Mouse (Mus musculus): ENCODE measurements around the gene Pvalb. TPM values are rescaled to one million over a fixed set of nuclear protein-coding genes. Genes with fewer than 3 reads are reported as not detected.

The Pvalb gene
- polyA plus RNA-seq, 1 experiment from 2014 or later: 3.0 TPM

DNA sequence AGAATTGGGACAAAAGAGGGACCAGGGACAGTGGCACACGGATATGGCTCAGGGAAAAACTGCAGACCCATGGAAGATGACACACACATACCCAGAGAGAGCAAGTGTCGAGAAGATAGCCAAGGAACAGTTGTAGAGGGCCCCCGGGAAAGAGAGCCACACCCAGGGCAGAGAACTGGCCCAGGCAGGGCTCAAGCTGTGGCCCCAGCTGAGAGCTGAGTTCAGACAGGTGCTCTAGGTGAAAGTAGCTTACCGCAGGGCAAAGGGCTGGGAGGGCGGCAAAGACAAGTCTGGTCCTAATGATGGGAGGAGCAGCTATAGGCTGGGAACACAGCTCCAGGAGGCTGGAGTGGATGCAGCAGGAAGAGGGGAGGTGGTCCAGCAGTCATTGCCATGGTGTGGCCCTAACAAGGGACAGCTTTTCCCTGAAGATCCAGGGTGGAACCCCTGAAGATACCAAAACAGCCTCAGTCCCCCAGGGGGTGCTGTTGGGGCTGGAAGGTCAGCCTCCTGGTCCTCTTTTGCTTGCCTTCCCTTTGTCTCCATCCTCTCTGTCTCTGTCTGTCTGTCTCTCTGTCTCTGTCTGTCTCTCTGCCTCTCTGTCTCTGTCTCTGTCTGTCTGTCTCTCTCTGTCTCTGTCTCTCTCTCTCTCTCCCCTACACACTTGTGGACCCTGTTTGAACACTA, 28.8 kb upstream of the Pvalb start:
- Histone ChIP-seq H3K4me1 (peaks cover 3% of the 10 kb centered on the region; the same call in 1 of the 2 replicates), H3K36me3 (replicated peaks) (no peaks in the 10 kb centered on the region), H3K4me2 (no peak overlapping the region), H3K9me3 (no peaks in the 10 kb centered on the region), H3K27ac (no peak overlapping the region), H3K27me3 (replicated peaks) (peaks cover 8% of the 10 kb centered on the region), H3K4me3 (no peak overlapping the region), H3K9ac (no peak overlapping the region)
- ATAC-seq (replicated peaks): no peak
- WGBS: 82% methylated on average over 5 of the region's 5 CpGs

GRCm38 (mm10) chr15:78231346-78232331, 25.4 kb upstream of the Pvalb start:
- Histone ChIP-seq H3K9ac (no peak overlapping the region), H3K36me3 (replicated peaks) (no peaks in the 10 kb centered on the region), H3K4me3 (no peak overlapping the region), H3K4me1 (peaks cover 3% of the 10 kb centered on the region; the same call in 1 of the 2 replicates), H3K4me2 (peak overlapping the region; percentile 8; the same call in 1 of the 2 replicates), H3K27me3 (replicated peaks) (peaks cover 8% of the 10 kb centered on the region), H3K9me3 (no peaks in the 10 kb centered on the region), H3K27ac (no peak overlapping the region)
- 25% methylated on average over 13 of the region's 13 CpGs for WGBS
- no peak for ATAC-seq (replicated peaks)

- Histone ChIP-seq H3K27me3 (replicated peaks) (no peaks in the 10 kb centered on the region), H3K4me1 (peaks cover 3% of the 10 kb centered on the region; the same call in 1 of the 2 replicates), H3K4me3 (no peak overlapping the region), H3K27ac (no peak overlapping the region), H3K9ac (no peak overlapping the region), H3K4me2 (no peak overlapping the region), H3K9me3 (no peaks in the 10 kb centered on the region), H3K36me3 (replicated peaks) (no peaks in the 10 kb centered on the region)
- 86% methylated on average over 12 of the region's 12 CpGs for WGBS
- no peak for ATAC-seq (replicated peaks)
Measured at GRCm38 (mm10) chr15:78227816-78228215, 21.6 kb upstream of the Pvalb start.

DNA sequence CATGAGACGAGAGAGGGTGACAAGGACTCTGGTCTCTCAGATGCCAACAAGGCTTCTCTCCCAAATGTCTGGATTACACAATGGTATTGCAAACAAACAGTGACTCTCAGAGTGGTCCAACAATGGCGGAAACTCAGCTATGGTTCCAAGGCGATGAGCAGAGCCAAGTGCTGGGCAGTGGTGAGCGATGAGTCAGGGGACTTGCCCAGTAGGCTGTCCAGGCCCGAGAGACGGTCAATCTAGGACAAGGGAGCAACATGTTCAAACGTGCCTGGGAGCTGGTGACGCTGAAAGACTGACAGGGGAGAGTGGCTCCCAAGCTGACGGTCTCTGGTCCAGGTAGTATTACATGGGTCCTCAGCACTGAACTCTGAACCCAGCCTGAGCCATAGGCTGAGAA, 9.1 kb upstream of the Pvalb start:
- WGBS: 87% methylated on average over 9 of the region's 9 CpGs
- H3K27ac ChIP-seq: no peak overlapping the region
- no peaks in the 10 kb centered on the region for H3K36me3 ChIP-seq (replicated peaks)
- ATAC-seq (replicated peaks): no peak
- H3K4me2 ChIP-seq: no peak overlapping the region
- no peak overlapping the region for H3K4me3 ChIP-seq
- no peaks in the 10 kb centered on the region for H3K4me1 ChIP-seq
- no peak overlapping the region for H3K9ac ChIP-seq
- no peaks in the 10 kb centered on the region for H3K27me3 ChIP-seq (replicated peaks)
- H3K9me3 ChIP-seq: no peaks in the 10 kb centered on the region

GRCm38 (mm10) chr15:78211367-78211766, 5.2 kb upstream of the Pvalb start:
- no peak overlapping the region for H3K27ac ChIP-seq
- H3K4me3 ChIP-seq: no peak overlapping the region
- H3K4me1 ChIP-seq: no peaks in the 10 kb centered on the region
- 0 out of 2 replicates have a peak, but pooled peaks cover under 1% of the 10 kb centered on the region for H3K27me3 ChIP-seq (replicated peaks)
- ATAC-seq (replicated peaks): no peak
- H3K9me3 ChIP-seq: no peaks in the 10 kb centered on the region; the same call in 1 of the 2 replicates
- 80% methylated on average over 8 of the region's 8 CpGs for WGBS
- no peak overlapping the region for H3K4me2 ChIP-seq
- H3K9ac ChIP-seq: no peak overlapping the region
- H3K36me3 ChIP-seq (replicated peaks): no peaks in the 10 kb centered on the region

DNA sequence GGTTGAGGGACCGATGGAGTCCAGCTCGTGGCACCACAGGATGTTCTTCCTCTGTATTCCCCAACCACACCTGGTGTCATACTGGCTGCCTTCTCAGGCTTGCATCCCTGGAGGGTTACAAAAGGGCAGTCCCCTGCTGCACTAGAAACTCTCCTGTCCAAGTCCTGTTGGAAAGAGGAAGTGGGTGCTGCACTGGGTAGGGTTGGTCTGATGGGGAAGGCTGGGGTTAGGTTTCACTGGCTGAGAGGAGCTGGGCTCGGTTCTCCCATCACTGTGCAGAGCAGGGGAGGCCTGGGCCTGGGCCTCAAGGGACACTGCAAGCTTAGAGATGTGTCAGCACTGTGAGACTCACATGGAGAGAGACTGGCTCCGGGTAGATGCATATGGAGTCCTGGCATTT, 4.0 kb upstream of the Pvalb start:
- Histone ChIP-seq H3K4me1 (no peaks in the 10 kb centered on the region), H3K4me3 (no peak overlapping the region), H3K27me3 (replicated peaks) (peaks cover 11% of the 10 kb centered on the region; the same call in 1 of the 2 replicates), H3K4me2 (no peak overlapping the region), H3K9ac (no peak overlapping the region), H3K9me3 (no peaks in the 10 kb centered on the region; the same call in 1 of the 2 replicates), H3K27ac (no peak overlapping the region), H3K36me3 (replicated peaks) (no peaks in the 10 kb centered on the region)
- no peak for ATAC-seq (replicated peaks)
- 82% methylated on average over 4 of the region's 4 CpGs for WGBS

DNA sequence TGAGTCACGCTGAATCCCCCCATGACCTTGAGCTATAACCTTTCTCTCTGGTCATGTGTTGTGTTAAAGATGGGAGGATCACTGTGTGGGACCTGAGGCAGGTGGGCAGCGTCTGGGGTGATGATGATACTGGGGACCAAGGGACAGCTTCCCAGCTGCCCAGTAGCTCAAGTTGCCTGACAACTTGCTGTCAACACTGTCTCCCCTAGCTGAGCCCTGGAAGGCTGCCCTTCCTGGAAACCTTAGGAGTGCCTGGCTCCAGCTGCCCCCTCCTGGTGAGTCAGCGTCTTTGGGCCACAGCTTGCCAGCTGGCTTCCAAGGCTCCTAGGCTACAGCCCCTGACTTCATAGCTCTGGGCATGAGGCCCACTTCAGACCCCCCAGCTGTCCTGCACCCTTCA, 1.0 kb downstream of the Pvalb start:
- Histone ChIP-seq H3K4me1 (peaks cover 10% of the 10 kb centered on the region), H3K27me3 (replicated peaks) (peaks cover 36% of the 10 kb centered on the region), H3K4me2 (no peak overlapping the region), H3K36me3 (replicated peaks) (no peaks in the 10 kb centered on the region), H3K4me3 (no peak overlapping the region), H3K9me3 (no peaks in the 10 kb centered on the region; the same call in 1 of the 2 replicates), H3K27ac (no peak overlapping the region), H3K9ac (no peak overlapping the region)
- 39% methylated on average over 3 of the region's 3 CpGs for WGBS
- no peak for ATAC-seq (replicated peaks)

GRCm38 (mm10) chr15:78204053-78204847, 1.9 kb downstream of the Pvalb start:
- peak; percentile 73; the same call in 1 of the 2 replicates for ATAC-seq (replicated peaks)
- H3K27me3 ChIP-seq (replicated peaks): peaks cover 36% of the 10 kb centered on the region
- H3K9ac ChIP-seq: peak overlapping the region; percentile 36
- no peak overlapping the region for H3K27ac ChIP-seq
- no peaks in the 10 kb centered on the region for H3K36me3 ChIP-seq (replicated peaks)
- no peaks in the 10 kb centered on the region; the same call in 1 of the 2 replicates for H3K9me3 ChIP-seq
- under 1% methylated on average over 41 of the region's 41 CpGs for WGBS
- H3K4me3 ChIP-seq: peak overlapping the region; percentile 41
- H3K4me1 ChIP-seq: peaks cover 10% of the 10 kb centered on the region
- peak overlapping the region; percentile 69 for H3K4me2 ChIP-seq

GRCm38 (mm10) chr15:78195096-78195880, 10.9 kb downstream of the Pvalb start:
- Histone ChIP-seq H3K36me3 (replicated peaks) (no peaks in the 10 kb centered on the region), H3K4me3 (no peak overlapping the region), H3K27me3 (replicated peaks) (no peaks in the 10 kb centered on the region), H3K4me2 (no peak overlapping the region), H3K4me1 (no peaks in the 10 kb centered on the region), H3K27ac (no peak overlapping the region), H3K9ac (no peak overlapping the region), H3K9me3 (no peaks in the 10 kb centered on the region)
- no peak for ATAC-seq (replicated peaks)
- WGBS: 81% methylated on average over 28 of the region's 28 CpGs

GRCm38 (mm10) chr15:78194320-78194719, 11.9 kb downstream of the Pvalb start:
- H3K4me2 ChIP-seq: no peak overlapping the region
- no peak overlapping the region for H3K4me3 ChIP-seq
- no peaks in the 10 kb centered on the region for H3K9me3 ChIP-seq
- no peak overlapping the region for H3K27ac ChIP-seq
- H3K9ac ChIP-seq: no peak overlapping the region
- no peak for ATAC-seq (replicated peaks)
- no peaks in the 10 kb centered on the region for H3K4me1 ChIP-seq
- no peaks in the 10 kb centered on the region for H3K27me3 ChIP-seq (replicated peaks)
- 76% methylated on average over 3 of the region's 3 CpGs for WGBS
- H3K36me3 ChIP-seq (replicated peaks): no peaks in the 10 kb centered on the region

- Histone ChIP-seq H3K4me2 (no peak overlapping the region), H3K9me3 (no peaks in the 10 kb centered on the region), H3K27me3 (replicated peaks) (no peaks in the 10 kb centered on the region), H3K4me3 (no peak overlapping the region), H3K4me1 (no peaks in the 10 kb centered on the region; the same call in 1 of the 2 replicates), H3K27ac (no peak overlapping the region), H3K9ac (no peak overlapping the region), H3K36me3 (replicated peaks) (no peaks in the 10 kb centered on the region)
- ATAC-seq (replicated peaks): no peak
- 92% methylated on average over 7 of the region's 7 CpGs for WGBS
Measured at GRCm38 (mm10) chr15:78189636-78190035, 16.6 kb downstream of the Pvalb start.
